Mouse (Mus musculus) heart, postnatal 14 days (tissue): ENCODE results near the gene Mmel1. TPM values are rescaled to one million over a fixed set of nuclear protein-coding genes. Genes with fewer than 3 reads are reported as not detected.

Source experiments
- DNase-seq, 2 experiments: peaks; one replicate each; pipeline ENCODE4 v3.0.0; 2021 to 2022
- intact Hi-C: fragments of 180-260 bp; cut with DNase I; formaldehyde crosslinking; loops from one replicate; pipeline ENCODE4 v1.15.1; 2025
- total RNA-seq, 2 experiments: library from RNA; stranded (reverse); gene quantifications; 2 replicates each; pipeline ENCODE4 v1.2.3; 2021

The Mmel1 gene
- total RNA-seq, 2 experiments from 2014 or later, result 0.20 TPM; not detected in 1

GRCm38 (mm10) chr4:154863436-154863935 is 5.9 kb upstream of the Mmel1 start:
- intact Hi-C loops, result no loop called here
- DNase-seq, result no peak

GRCm38 (mm10) chr4:154864271-154864771 is 5.1 kb upstream of the Mmel1 start:
- intact Hi-C loops, result no loop called here
- DNase-seq, result peak; percentile 90 to 96

GRCm38 (mm10) chr4:154864961-154865760 is 4.2 kb upstream of the Mmel1 start:
- intact Hi-C loops, result no loop called here
- DNase-seq, result no peak

GRCm38 (mm10) chr4:154866391-154866790 is 3.0 kb upstream of the Mmel1 start:
- intact Hi-C loops, result no loop called here
- no peak for DNase-seq

- intact Hi-C loops, result no loop called here
- DNase-seq, result no peak
Observed at GRCm38 (mm10) chr4:154867257-154867656, 2.1 kb upstream of the Mmel1 start.

- DNase-seq, result no peak
- intact Hi-C loops, result no loop called here
Observed at GRCm38 (mm10) chr4:154870721-154871120, 1.3 kb downstream of the Mmel1 start.

- intact Hi-C loops, result no loop called here
- DNase-seq, result no peak
Observed at GRCm38 (mm10) chr4:154871757-154872251, 2.4 kb downstream of the Mmel1 start.

- intact Hi-C loops, result no loop called here
- DNase-seq, result no peak
Observed at GRCm38 (mm10) chr4:154873186-154873585, 3.8 kb downstream of the Mmel1 start.

GRCm38 (mm10) chr4:154877864-154878548 is 8.6 kb downstream of the Mmel1 start:
- peak; percentile 95 to 97 for DNase-seq
- intact Hi-C loops, result loop anchor here (1.0 to 2.0 kb wide), 4 partner anchors 29 to 187 kb away; no protein-coding TSS in a partner anchor

GRCm38 (mm10) chr4:154880730-154881129 is 11.3 kb downstream of the Mmel1 start:
- intact Hi-C loops, result no loop called here
- peak; percentile 50 to 55 for DNase-seq

GRCm38 (mm10) chr4:154882014-154882659 is 12.8 kb downstream of the Mmel1 start:
- intact Hi-C loops, result no loop called here
- no peak for DNase-seq

- intact Hi-C loops, result no loop called here
- DNase-seq, result no peak
Observed at GRCm38 (mm10) chr4:154885416-154885815, 16.0 kb downstream of the Mmel1 start.

- intact Hi-C loops, result no loop called here
- no peak for DNase-seq
Observed at GRCm38 (mm10) chr4:154886876-154887592, 17.6 kb downstream of the Mmel1 start.

GRCm38 (mm10) chr4:154887593-154888250 is 18.3 kb downstream of the Mmel1 start:
- intact Hi-C loops, result no loop called here
- DNase-seq, result no peak

GRCm38 (mm10) chr4:154890887-154891286 is 21.5 kb downstream of the Mmel1 start:
- intact Hi-C loops, result no loop called here

GRCm38 (mm10) chr4:154895549-154895948 is 26.2 kb downstream of the Mmel1 start:
- DNase-seq, result no peak
- intact Hi-C loops, result no loop called here

More at GRCm38 (mm10) chr4:154890887-154891286, 21.5 kb downstream of the Mmel1 start:
- DNase-seq, result no peak

GRCm38 (mm10) chr4:154897676-154898465 is 28.5 kb downstream of the Mmel1 start:
- DNase-seq, result peak in 1 of 2 experiments; percentile 35
- intact Hi-C loops, result no loop called here
